Mouse (Mus musculus) ES-E14 (cell line): ENCODE results near the gene 3110021N24Rik. TPM values are rescaled to one million over a fixed set of nuclear protein-coding genes. Genes with fewer than 3 reads are reported as not detected.
A peak's percentile ranks its signal among the peaks of the same experiment; 100 is the strongest.

Source experiments
- DNase-seq: peaks from one replicate; pipeline ENCODE4 v3.0.0-alpha.2; 2013; ENCODE audit warnings: low read depth, low spot score
- H3K27ac ChIP-seq: 2 replicates; pipeline ENCODE4 v1.5.1; 2012; ENCODE audit warnings: low read depth, mild to moderate bottlenecking, low read length, moderate library complexity, mixed read lengths; ENCODE audit not compliant: poor library complexity, insufficient read depth, severe bottlenecking
- H3K36me3 ChIP-seq: 2 replicates; pipeline ENCODE4 v1.6.1; 2012; ENCODE audit warnings: mild to moderate bottlenecking, low read length, moderate library complexity, mixed read lengths; ENCODE audit not compliant: control insufficient read depth, poor library complexity, insufficient read depth, severe bottlenecking
- H3K4me1 ChIP-seq, 2 experiments: fragments of 150-350 bp in 1 of 2; sonication (generic) in 1 of 2; 2 replicates each; pipeline ENCODE4 v1.6.1; 2012; ENCODE audit warnings: low read length in 2 of 2, mild to moderate bottlenecking in 1 of 2, mixed read lengths in 1 of 2; ENCODE audit not compliant: control insufficient read depth in 2 of 2, insufficient read depth in 2 of 2, poor library complexity in 1 of 2
- H3K4me3 ChIP-seq, 2 experiments: fragments of 150-350 bp in 1 of 2; sonication (generic) in 1 of 2; 2 replicates each; pipeline ENCODE4 v1.5.1; 2012; ENCODE audit warnings: low read length in 2 of 2, low read depth in 1 of 2, mild to moderate bottlenecking in 1 of 2, mixed read lengths in 1 of 2; ENCODE audit not compliant: insufficient read depth in 1 of 2, poor library complexity in 1 of 2, severe bottlenecking in 1 of 2
- H3K9ac ChIP-seq: 2 replicates; pipeline ENCODE4 v1.6.1; 2012; ENCODE audit warnings: low read depth, mild to moderate bottlenecking, low read length, mixed read lengths; ENCODE audit not compliant: poor library complexity, insufficient read depth, severe bottlenecking
- H3K9me3 ChIP-seq: fragments of 150-350 bp; sonication (generic); 2 replicates; pipeline ENCODE4 v1.6.1; 2012; ENCODE audit warnings: low read depth, mild to moderate bottlenecking, low read length; ENCODE audit not compliant: control insufficient read depth, insufficient read depth
- CHD2 ChIP-seq: IDR thresholded peaks from 2 replicates; pipeline ENCODE4 v1.6.1; 2014; ENCODE audit warnings: mild to moderate bottlenecking, low read depth, low read length, inconsistent platforms
- HCFC1 ChIP-seq: IDR thresholded peaks from 2 replicates; pipeline ENCODE4 v1.6.1; 2012; ENCODE audit warnings: low read length, inconsistent platforms, borderline replicate concordance; ENCODE audit not compliant: insufficient read depth
- MAFK ChIP-seq: IDR thresholded peaks from 2 replicates; pipeline ENCODE4 v1.6.1; 2014; ENCODE audit warnings: mild to moderate bottlenecking, low read depth, low read length, inconsistent platforms; ENCODE audit not compliant: insufficient read depth
- ZC3H11A ChIP-seq: IDR thresholded peaks from 2 replicates; pipeline ENCODE4 v1.6.1; 2012; ENCODE audit warnings: low read depth, mild to moderate bottlenecking, inconsistent platforms, low read length, borderline replicate concordance
- ZNF384 ChIP-seq: IDR thresholded peaks from 2 replicates; pipeline ENCODE4 v1.6.1; 2012; ENCODE audit warnings: low read depth, low read length, inconsistent platforms
- in situ Hi-C, 2 experiments: fragments of 600-800 bp; cut with MboI; formaldehyde crosslinking; loops; one replicate each; pipeline ENCODE4 v1.15.1; 2025; ENCODE audit warnings: low sequenced_read_pairs in 2 of 2, inconsistent platforms in 1 of 2; ENCODE audit not compliant: unreplicated experiment in 2 of 2
- total RNA-seq: library from RNA; depleted of rRNA; stranded (reverse); fragments of 300-350 nt; gene quantifications from 2 replicates; pipeline ENCODE4 v1.2.3, GENCODE M21; 2012

Gene 3110021N24Rik
- total RNA-seq, 1 experiment: 0.27 TPM

DNA sequence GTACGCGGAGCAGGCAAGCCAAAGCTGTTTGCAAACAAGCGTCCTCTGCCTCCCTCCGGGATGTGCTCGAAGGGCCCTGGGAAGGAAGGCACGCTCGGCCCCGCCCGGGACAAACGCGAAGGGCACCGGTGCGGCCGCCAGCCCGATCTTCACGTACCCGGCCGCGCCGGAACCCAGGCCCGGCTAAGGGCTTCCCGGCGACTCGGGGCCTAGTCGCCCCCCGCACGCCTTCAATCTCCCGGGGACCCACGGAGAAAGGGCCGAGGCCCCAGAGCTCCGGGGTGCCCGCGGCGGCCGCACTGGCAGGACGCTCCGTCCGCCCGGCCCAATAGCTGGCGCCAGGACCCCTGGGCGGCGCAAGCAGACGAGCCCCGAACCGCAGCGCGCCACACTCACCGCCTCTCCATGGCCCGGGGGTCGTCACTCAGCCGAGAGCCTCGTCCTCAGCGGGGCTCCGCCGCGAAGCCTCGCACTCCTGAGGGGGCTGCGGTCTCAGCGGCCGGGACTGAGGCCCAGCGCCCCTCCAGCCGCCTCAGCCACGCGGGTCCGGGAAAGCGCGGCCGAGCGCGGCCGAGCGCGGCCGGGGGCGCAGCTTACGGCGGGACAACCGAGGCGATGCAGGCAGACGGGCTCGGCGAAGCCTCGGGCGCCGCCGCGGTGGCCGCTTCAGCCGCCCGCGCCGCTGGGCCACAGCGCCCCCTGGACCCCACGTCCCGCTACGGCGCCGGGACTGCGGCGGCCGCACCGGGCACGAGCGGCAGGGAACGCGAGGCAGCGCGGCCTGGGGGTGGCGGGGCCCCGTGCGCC lies 60.8 kb downstream of the 3110021N24Rik start, which contains the start of gene Zfyve9:
Gene Zfyve9 (minus strand): TSS at position 742 of the 807 bp plus-strand sequence.
- Histone ChIP-seq H3K4me1 (peaks cover 0 to 3% of the 10 kb centered on the region in 2 experiments; a peak in 1 of 4 replicates), H3K9me3 (no peaks in the 10 kb centered on the region), H3K36me3 (no peaks in the 10 kb centered on the region), H3K27ac (peak within 1 kb of the TSS; percentile 6; the same call in 1 of the 2 replicates), H3K9ac (peak within 1 kb of the TSS; percentile 94), H3K4me3 (peak within 1 kb of the TSS; percentile 83 to 89)
- DNase-seq: peak; percentile 30
- in situ Hi-C loops: no loop called here
- TF ChIP-seq HCFC1 (0 out of 2 replicates have a peak, but pooled peaks have one; percentile 39), MAFK (no peak)

- in situ Hi-C loops: no loop called here
- H3K9ac ChIP-seq: peak overlapping the region; percentile 94
- peaks cover 0 to 3% of the 10 kb centered on the region in 2 experiments; a peak in 1 of 4 replicates for H3K4me1 ChIP-seq
- no peaks in the 10 kb centered on the region for H3K9me3 ChIP-seq
- peak; percentile 43 for DNase-seq
- H3K36me3 ChIP-seq: no peaks in the 10 kb centered on the region
- peak overlapping the region; percentile 41 to 89 for H3K4me3 ChIP-seq
- H3K27ac ChIP-seq: no peak overlapping the region
- TF ChIP-seq ZC3H11A (no peak), CHD2 (peak; percentile 30; the same call in 1 of the 2 replicates)
Observed at GRCm38 (mm10) chr4:108780864-108781205, 61.4 kb downstream of the 3110021N24Rik start.

- H3K4me1 ChIP-seq: peaks cover 0 to 3% of the 10 kb centered on the region in 2 experiments; a peak in 1 of 4 replicates
- in situ Hi-C loops: no loop called here
- H3K9me3 ChIP-seq: no peaks in the 10 kb centered on the region
- no peak overlapping the region for H3K9ac ChIP-seq
- DNase-seq: no peak
- H3K36me3 ChIP-seq: no peaks in the 10 kb centered on the region
- H3K4me3 ChIP-seq: no peak overlapping the region
- TF ChIP-seq ZNF384 (no peak), HCFC1 (no peak), MAFK (no peak), ZC3H11A (no peak), CHD2 (no peak)
- no peak overlapping the region for H3K27ac ChIP-seq
Observed at GRCm38 (mm10) chr4:108781596-108781995, 62.1 kb downstream of the 3110021N24Rik start.

DNA sequence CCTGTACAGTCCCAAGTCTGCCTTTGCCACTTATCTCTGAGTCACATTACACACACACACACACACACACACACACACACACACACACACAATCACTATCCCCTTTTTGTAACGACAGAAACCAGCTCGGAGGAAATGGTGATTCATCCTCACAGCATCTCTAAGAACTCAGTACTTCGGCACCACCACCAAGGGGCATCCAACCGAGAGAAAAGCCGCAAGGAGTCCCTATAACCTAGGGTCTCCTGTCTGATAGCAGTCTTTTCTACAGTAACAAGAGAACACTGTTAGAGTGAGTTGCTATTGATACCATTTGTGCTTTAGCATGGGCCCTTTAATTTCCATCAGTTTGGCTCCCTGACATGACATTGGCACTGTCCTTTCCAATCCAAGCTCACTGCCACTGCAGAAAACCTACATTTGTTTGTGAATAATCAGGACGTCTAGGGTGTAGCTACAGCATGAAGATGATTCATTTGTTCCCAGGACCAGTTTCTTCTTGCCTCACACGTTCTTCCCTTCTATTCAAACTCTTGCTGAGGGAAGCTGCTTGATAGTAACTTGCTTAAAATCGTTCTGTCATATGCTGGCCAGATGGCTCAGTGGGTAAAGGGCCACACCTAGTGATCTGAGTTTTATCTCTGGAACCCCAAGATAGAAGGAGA lies 63.1 kb downstream of the 3110021N24Rik start:
- H3K4me1 ChIP-seq: peaks cover 0 to 3% of the 10 kb centered on the region in 2 experiments; a peak in 1 of 4 replicates
- H3K9ac ChIP-seq: no peak overlapping the region
- H3K4me3 ChIP-seq: no peak overlapping the region
- no peaks in the 10 kb centered on the region for H3K9me3 ChIP-seq
- H3K36me3 ChIP-seq: no peaks in the 10 kb centered on the region
- no peak overlapping the region for H3K27ac ChIP-seq
- DNase-seq: no peak
- TF ChIP-seq CHD2: no peak
- TF ChIP-seq ZC3H11A: no peak
- in situ Hi-C loops: no loop called here
